Mouse (Mus musculus) frontal cortex, postnatal 14 days (tissue): ENCODE results near the gene Pdia3.
"Not testable (repeated sequence)": the region's sequence is repeated elsewhere in the genome, so short reads cannot be mapped to it uniquely, and the experiment has no call there.

ENCODE experiments used
- DNase-seq, 2 experiments: peaks; one replicate each; pipeline ENCODE4 v3.0.0; 2022; ENCODE audit warnings: low spot score in 2 of 2

The Pdia3 gene

DNA sequence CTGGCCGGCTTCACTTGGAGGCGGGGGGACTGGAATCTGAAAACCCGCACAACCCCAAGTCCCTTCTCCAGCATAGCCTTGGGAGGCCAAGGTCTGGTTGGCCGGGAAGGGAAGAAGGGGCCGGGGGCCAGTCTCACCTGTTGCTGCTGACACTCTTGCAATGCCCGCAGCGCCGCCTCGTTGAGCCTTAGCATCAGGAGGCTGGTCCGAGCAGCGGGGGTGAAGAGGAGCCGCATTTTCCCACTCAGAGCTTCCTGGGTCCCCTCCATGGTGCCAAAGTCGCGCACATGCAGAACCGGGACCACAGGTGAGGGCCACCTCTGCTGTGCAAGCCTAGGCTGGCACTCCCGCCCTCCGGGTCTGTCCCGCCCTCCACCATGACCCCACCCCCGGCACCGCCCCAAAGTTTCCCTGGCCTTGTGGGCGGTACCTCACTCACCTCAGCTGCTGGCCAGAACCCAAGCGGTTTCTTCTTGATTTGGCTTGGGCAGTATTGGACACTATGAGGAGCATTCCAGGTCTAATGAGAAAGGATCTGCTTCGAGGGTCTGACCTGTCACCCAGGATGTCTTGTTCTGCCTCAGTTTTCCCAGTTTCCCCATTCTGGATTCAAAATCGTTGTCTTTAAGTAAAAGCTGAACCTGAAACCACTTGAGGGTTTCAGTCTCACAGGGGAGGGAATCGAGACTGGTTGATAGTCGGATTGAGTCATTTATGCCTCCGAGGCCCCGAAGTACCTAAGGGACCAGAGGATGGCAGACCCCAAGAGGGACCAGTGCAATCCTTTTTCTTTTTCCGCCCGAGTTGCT is 28.9 kb downstream of the Pdia3 start:
- DNase-seq: no peak

DNA sequence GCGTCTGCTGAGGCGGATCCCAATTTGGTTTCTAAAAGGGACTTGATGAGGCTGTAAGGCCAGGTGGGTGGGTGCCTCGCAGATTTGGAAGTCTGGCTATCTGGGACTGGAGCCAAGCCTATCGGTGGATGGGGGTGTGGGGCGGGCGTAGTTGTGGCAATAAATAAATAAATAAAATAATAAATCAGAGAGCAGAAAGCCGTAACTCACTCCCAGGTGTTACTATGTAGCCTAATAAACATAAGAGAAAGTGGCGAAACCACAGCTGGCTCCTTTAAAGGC is 29.4 kb downstream of the Pdia3 start:
- DNase-seq: no peak

- DNase-seq: no peak
These were observed 30.6 kb downstream of the Pdia3 start, which contains the start of gene Ell3 for GRCm38 (mm10) chr2:121444178-121444577. Gene Ell3 (minus strand): TSS chr2:121444278.

- no peak for DNase-seq
These were observed 31.5 kb downstream of the Pdia3 start for GRCm38 (mm10) chr2:121445117-121445516.

GRCm38 (mm10) chr2:121446506-121446905 is 32.9 kb downstream of the Pdia3 start:
- no peak for DNase-seq

GRCm38 (mm10) chr2:121447006-121447405 is 33.4 kb downstream of the Pdia3 start:
- no peak for DNase-seq

DNA sequence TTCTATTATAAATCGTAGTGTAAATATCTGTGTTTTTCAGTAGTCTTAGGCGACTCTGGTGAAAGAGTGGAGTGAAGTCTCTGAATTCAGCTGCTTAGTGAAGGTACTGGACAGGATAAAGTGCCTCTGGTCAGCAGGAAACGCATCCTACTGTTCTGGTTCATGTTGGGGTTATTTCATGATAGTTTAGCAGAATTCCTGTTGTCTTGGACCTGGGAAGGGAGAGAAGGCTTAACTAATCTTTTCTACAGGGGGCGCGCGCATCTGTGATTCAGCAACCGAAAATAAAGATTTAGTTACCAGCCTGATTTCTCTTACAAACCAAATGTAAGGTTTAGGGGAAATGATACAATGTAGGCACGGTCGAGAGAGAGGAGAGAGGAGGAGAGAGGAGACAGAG is 34.6 kb downstream of the Pdia3 start:
- no peak for DNase-seq

DNA sequence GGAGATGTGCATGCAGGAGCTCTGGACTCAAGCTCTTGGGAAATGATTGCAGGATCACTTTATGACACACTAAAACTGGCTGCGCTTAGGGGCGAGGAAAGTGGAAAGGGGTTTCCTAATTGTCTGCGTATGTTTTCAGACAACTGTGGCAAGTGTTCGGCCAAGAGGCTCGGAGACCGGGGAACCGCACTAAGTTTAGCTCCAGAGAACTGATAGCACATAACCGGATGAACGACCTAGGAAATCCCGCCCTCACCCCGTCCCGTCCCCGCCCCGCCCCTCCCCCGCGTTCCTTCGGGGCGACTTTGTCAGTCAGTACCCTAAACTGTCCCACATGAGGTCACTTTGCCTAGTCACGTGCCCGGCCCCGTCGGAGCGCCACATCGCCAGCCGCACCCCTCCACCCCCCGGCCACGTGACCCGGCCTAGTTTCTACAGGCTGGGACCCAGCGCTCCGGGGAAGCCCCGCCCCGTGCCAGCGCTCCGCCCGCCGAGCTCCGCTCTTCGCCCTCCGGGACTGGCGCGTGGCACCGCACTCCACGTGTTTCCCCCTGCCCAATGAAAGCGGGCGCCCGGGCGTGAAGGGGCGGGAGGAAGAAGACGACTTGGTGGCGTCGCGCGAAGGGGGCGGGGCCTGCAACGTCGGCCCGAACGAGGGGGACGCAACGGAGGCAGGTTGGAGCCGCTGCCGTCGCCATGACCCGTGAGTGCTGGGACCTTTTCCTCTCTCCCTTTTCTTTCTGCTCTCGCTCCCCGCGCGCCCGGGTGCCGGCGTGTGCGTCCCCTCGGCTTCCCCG is 35.4 kb downstream of the Pdia3 start, which contains the start of gene Serf2:
Gene Serf2, plus strand, starts transcription at position 457 of the 797 bp plus-strand sequence.
- peak; percentile 98 to 99 for DNase-seq

GRCm38 (mm10) chr2:121449545-121450011 is 36.0 kb downstream of the Pdia3 start:
- no peak for DNase-seq

DNA sequence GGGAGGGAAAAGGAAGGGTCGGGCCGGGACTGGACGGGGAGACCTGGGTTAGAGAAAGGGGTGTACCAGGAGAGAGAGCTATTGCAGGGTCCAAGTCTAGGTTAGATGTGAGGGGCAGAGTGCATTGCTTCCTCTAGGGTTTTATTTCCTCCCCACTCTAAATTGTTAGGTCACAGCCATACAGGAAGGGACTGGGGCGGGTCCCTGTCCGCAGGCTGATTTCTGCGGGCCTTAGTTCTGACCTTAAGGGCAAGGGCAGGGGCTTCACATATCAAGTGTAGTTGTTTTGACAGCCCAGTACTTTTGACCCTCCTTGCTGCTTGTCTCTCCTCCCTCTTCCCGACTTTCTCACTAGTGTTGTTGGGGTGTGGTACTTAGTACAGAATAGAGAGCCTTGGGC is 36.5 kb downstream of the Pdia3 start:
- no peak for DNase-seq

DNA sequence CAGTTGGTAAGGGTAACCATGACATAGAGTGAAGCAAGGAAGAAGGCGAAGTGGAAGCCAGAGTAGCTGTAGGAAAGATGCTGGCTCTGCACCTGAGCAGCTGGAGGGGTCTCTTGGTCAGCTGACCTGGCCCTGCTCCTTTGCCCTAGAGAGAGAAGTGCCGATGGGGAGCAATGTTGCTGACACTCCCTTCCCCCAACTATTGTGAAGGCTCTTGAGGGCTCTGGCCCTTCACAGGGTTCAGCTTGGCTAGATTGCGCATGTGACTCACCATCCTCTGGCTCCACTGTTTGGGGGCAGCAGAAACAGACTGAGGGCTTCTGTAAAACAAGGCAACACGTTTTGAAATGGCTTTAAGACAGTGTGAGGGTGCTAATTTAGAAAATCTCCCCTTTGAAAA is 38.8 kb downstream of the Pdia3 start:
- no peak for DNase-seq

- no peak for DNase-seq
These were observed 39.4 kb downstream of the Pdia3 start, which contains the start of gene Hypk for GRCm38 (mm10) chr2:121452990-121453389. Gene Hypk (plus strand): TSS chr2:121453290.

DNA sequence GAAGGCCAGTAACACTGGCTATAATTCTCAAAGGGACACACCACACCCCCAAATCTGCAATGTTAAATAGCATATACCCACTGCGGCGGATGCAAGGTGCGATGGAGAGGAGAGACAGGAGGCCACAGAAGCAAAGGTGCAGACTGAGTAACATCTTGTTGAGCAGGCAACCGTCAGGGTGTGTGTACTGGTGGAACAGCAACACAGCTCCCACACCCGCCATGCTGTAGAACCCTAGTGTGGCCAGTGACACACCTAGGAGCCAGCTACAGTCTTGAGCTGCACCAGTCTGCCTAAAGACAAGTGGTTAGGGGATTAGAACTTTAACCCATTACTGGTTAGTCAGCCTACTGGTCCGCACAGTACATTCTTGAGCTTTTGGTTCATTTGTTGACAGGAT is 40.3 kb downstream of the Pdia3 start:
- no peak for DNase-seq

DNA sequence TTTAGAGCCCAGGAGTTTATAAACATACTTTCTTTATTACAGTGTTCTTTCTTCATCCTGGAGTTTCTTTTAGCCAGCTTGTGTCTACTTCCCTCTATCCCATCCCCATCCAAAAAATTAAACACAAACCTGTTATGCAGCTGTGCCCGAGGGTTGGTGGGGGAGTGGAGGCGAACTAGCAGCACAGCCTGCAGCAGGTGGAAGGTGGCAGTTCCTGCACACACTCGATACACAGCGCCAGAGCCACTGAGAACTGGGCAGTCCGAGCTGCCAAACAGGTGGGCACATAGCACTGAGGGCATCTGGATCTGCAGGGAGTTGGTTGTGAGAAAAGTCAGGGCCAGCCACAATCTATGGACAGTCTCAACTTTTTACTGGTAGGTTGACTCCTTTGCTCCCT is 42.0 kb downstream of the Pdia3 start:
- DNase-seq: no peak

- peak; percentile 73 to 79 for DNase-seq
These were observed 43.4 kb downstream of the Pdia3 start, which contains the start of gene Serinc4 for GRCm38 (mm10) chr2:121456692-121457642. Gene Serinc4 (minus strand): TSS chr2:121456781.

- no peak for DNase-seq
These were observed 46.5 kb downstream of the Pdia3 start for GRCm38 (mm10) chr2:121460071-121460470.

DNA sequence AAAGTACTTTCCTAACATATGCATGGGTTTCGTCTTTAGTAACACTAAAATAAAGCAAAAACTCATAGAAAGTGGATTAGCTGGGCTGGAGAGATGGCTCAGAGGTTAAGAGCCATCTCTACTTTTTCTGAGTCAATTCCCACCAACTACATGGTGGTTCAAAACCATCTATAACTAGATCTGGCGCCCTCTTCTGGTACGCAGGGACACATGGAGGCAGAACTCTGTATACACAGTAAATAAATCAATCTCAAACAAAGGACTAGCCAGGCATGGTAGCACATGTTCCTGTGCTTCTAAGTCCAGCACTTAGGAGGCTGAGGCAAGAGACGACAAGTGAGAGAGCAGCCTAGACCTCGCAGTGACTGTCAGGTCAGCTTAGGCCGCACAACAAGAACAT is 55.4 kb downstream of the Pdia3 start:
- DNase-seq: not testable (repeated sequence)

- DNase-seq: not testable (repeated sequence)
These were observed 59.2 kb downstream of the Pdia3 start for GRCm38 (mm10) chr2:121472783-121473182.

GRCm38 (mm10) chr2:121473301-121474179 is 60.0 kb downstream of the Pdia3 start, which contains the start of gene Mfap1b:
Gene Mfap1b (minus strand): TSS chr2:121474067.
- DNase-seq: peak; percentile 63 to 69

GRCm38 (mm10) chr2:121474180-121474535 is 60.6 kb downstream of the Pdia3 start:
- DNase-seq: no peak

DNA sequence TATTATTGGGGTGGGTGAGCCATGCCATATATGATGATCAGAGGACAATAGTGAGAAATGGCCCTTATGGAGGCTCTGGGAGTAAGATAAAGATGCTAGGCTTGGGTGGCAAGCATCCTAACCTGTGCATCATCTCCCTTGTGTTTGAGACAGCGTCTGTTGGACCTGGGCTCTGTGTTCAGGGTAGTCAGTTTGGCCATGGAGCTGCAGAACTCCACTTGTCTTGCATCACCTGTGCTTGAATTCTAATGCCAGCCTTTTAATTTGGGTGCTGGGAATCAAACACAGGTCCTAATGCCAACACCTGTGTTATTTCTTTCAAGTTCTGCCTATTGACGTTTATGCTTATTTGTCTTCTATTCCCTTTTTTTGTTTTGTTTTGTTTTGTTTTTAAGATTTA is 61.7 kb downstream of the Pdia3 start:
- DNase-seq: not testable (repeated sequence)
